Mouse (Mus musculus): ENCODE data around the gene Tssk2.

GRCm38 (mm10) chr16:17934445-17934910, 36.0 kb downstream of the Tssk2 start:
- TF ChIP-seq POLR2A (IDR thresholded peaks at IDR 0.05; ENCODE audit: borderline replicate concordance, control insufficient read depth, low read depth, low read length) (no peak), CTCF (IDR thresholded peaks at IDR 0.05; ENCODE audit: control insufficient read depth, insufficient read depth, low read length) (no peak)

All from bone marrow, adult 2 months (tissue).